22 mouse cellular contexts compared by ENCODE assay signal in the genomic region with DNA sequence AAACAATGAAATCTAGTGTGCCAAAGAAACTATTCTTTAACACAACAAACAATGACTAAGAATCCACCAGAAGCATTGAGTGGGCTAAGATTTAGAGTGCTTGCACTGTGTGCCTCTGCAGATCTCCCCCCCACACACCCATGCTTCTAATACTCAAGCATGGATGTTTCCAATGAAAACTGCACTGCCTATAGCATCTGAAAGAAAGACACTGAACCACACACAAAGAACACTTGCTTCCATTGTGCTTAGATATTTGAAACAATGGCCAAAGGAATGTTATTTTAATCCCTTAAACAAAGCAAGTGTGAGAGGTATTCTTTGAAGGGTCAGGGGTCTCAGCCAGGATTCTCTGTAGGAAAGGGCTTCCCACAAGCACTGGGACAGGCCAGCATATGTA.
DNase-seq lines count a peak whose midpoint lies in the region; ATAC-seq and TF ChIP-seq lines count a peak whose summit lies in the region.
"Had no signal": no experiment of that assay in that cellular context is flagged by ENCODE, and none has a peak within 500 bp of the region (broad histone marks: within the 10 kb centered on the region; RNA-seq: fewer than 3 reads in every experiment).

No protein-coding gene starts in this region.

- intact Hi-C loops in heart, postnatal 25 days (cut with DNase I), result no loop called here

- H3K27me3 ChIP-seq in heart, postnatal 0 days (ENCODE audit: control insufficient read depth, insufficient read depth, low read length), result no peaks in the 10 kb centered on the region
- H3K27me3 ChIP-seq in hindbrain, embryonic 16.5 days (replicated peaks; ENCODE audit: control insufficient read depth, insufficient read depth, low read length), result no peaks in the 10 kb centered on the region
- H3K27me3 ChIP-seq: CH12.LX; embryonic facial prominence, embryonic 12.5 days; forebrain, embryonic 15.5 days; heart, embryonic 15.5 days; hindbrain, embryonic 12.5 days; intestine, embryonic 15.5 days had no signal

- DNase-seq in heart, postnatal 0 days (ENCODE audit: low spot score), result no peak
- no peak for DNase-seq in heart, postnatal 25 days (ENCODE audit: low spot score)
- peak; percentile 49 for DNase-seq in Muller cell, postnatal 12 days (ENCODE audit: inconsistent ontology term)
- peak; percentile 47 for DNase-seq in embryo, embryonic 10.5 days (ENCODE audit: low spot score)
- no peak for DNase-seq in kidney, postnatal 10 days
- no peak for DNase-seq in spleen, postnatal 10 days (ENCODE audit: low spot score in 2 of 2)
- DNase-seq: adrenal gland, adult 2 months; adrenal gland, postnatal 25 days; cerebellum, adult 8-10 months; cerebellum, postnatal 14 days; heart, adult 2 months; heart, postnatal 36 days; kidney, adult 18-20 months had no signal

- no peak overlapping the region for H3K4me2 ChIP-seq in heart, postnatal 0 days (ENCODE audit: low read depth, low read length)
- no peak overlapping the region for H3K4me2 ChIP-seq in hindbrain, embryonic 16.5 days (ENCODE audit: low read length)
- H3K4me2 ChIP-seq: embryonic facial prominence, embryonic 12.5 days; forebrain, embryonic 15.5 days; heart, embryonic 11.5 days; heart, embryonic 15.5 days; hindbrain, embryonic 12.5 days; intestine, embryonic 15.5 days had no signal

- no peak for ATAC-seq in heart, postnatal 0 days (ENCODE audit: insufficient read depth, low read depth)
- no peak for ATAC-seq in hindbrain, embryonic 16.5 days
- ATAC-seq: forebrain, embryonic 15.5 days; intestine, embryonic 15.5 days had no signal

- H3K4me1 ChIP-seq in heart, postnatal 0 days (ENCODE audit: control insufficient read depth, insufficient read depth), result peaks cover 5% of the 10 kb centered on the region; the same call in 1 of the 2 replicates
- H3K4me1 ChIP-seq in hindbrain, embryonic 16.5 days (ENCODE audit: control insufficient read depth, insufficient read depth, low read depth, low read length), result no peaks in the 10 kb centered on the region
- H3K4me1 ChIP-seq: embryonic facial prominence, embryonic 12.5 days; forebrain, embryonic 15.5 days; hindbrain, embryonic 12.5 days; intestine, embryonic 15.5 days had no signal

- no peaks in the 10 kb centered on the region for H3K9me3 ChIP-seq in heart, postnatal 0 days (replicated peaks; ENCODE audit: control insufficient read depth, low read length)
- no peaks in the 10 kb centered on the region for H3K9me3 ChIP-seq in hindbrain, embryonic 16.5 days (ENCODE audit: control insufficient read depth, low read length)
- H3K9me3 ChIP-seq: embryonic facial prominence, embryonic 12.5 days; forebrain, embryonic 15.5 days; G1E; heart, embryonic 15.5 days; hindbrain, embryonic 12.5 days; intestine, embryonic 15.5 days had no signal

- H3K36me3 ChIP-seq in heart, postnatal 0 days (replicated peaks; ENCODE audit: control insufficient read depth, insufficient read depth, low read length), result peaks cover 33% of the 10 kb centered on the region
- no peaks in the 10 kb centered on the region for H3K36me3 ChIP-seq in hindbrain, embryonic 16.5 days (ENCODE audit: control insufficient read depth, insufficient read depth, low read length)
- H3K36me3 ChIP-seq: intestine, embryonic 15.5 days had no signal

- peak overlapping the region; percentile 11; the same call in 1 of the 2 replicates for H3K27ac ChIP-seq in heart, postnatal 0 days (ENCODE audit: low read depth)
- H3K27ac ChIP-seq in hindbrain, embryonic 16.5 days (ENCODE audit: low read depth, low read length), result no peak overlapping the region
- H3K27ac ChIP-seq: embryonic facial prominence, embryonic 12.5 days; forebrain, embryonic 15.5 days; heart, adult 2 months; heart, embryonic 15.5 days; hindbrain, embryonic 12.5 days; intestine, embryonic 15.5 days had no signal

- no peak overlapping the region for H3K9ac ChIP-seq in heart, postnatal 0 days (replicated peaks; ENCODE audit: low read depth, low read length)
- H3K9ac ChIP-seq in hindbrain, embryonic 16.5 days (ENCODE audit: low read depth, low read length), result no peak overlapping the region
- H3K9ac ChIP-seq: embryonic facial prominence, embryonic 12.5 days; forebrain, embryonic 15.5 days; heart, embryonic 15.5 days; hindbrain, embryonic 12.5 days; intestine, embryonic 15.5 days had no signal

- no peak for TF ChIP-seq EP300 in heart, postnatal 0 days (IDR thresholded peaks at IDR 0.05; ENCODE audit: low read depth)

- no peak for TF ChIP-seq CTCF in heart, postnatal 0 days (IDR thresholded peaks at IDR 0.05; ENCODE audit: low read depth)

- H3K4me3 ChIP-seq in heart, postnatal 0 days (ENCODE audit: low read depth, low read length), result no peak overlapping the region
- H3K4me3 ChIP-seq in hindbrain, embryonic 16.5 days (ENCODE audit: low read length), result no peak overlapping the region
- H3K4me3 ChIP-seq: embryonic facial prominence, embryonic 12.5 days; forebrain, embryonic 15.5 days; heart, adult 2 months; heart, embryonic 15.5 days; hindbrain, embryonic 12.5 days; intestine, embryonic 15.5 days had no signal

Comparison
In these comparisons a context has a peak if more than half of its experiments do, and no peak if none do; other contexts are left out.
1. DNase-seq: peak in Muller cell, postnatal 12 days (single experiment) and embryo, embryonic 10.5 days (single experiment); none in heart, postnatal 0 days (single experiment), heart, postnatal 25 days (single experiment), kidney, postnatal 10 days (single experiment) and spleen, postnatal 10 days (0 of 2).